Mouse (Mus musculus) liver, embryonic 15.5 days (tissue): ENCODE results near the gene Drc1. TPM values are rescaled to one million over a fixed set of nuclear protein-coding genes. Genes with fewer than 3 reads are reported as not detected.

Source experiments
- ATAC-seq: fragments of 200-750 bp; cut with Nextera tagmentation; 2 replicates; pipeline ENCODE4 v1.8.0; 2017; ENCODE audit warnings: moderate number of reproducible peaks, mild to moderate bottlenecking, moderate library complexity; ENCODE audit not compliant: insufficient read depth
- H3K27ac ChIP-seq: fragments of 300-500 bp; sonication (generic); replicated peaks from 2 replicates; pipeline ENCODE4 v1.5.1; 2015; ENCODE audit warnings: mild to moderate bottlenecking, inconsistent platforms
- H3K27me3 ChIP-seq: fragments of 300-500 bp; sonication (generic); 2 replicates; pipeline ENCODE4 v1.6.1; 2015; ENCODE audit warnings: mild to moderate bottlenecking, inconsistent platforms
- H3K36me3 ChIP-seq: fragments of 300-500 bp; sonication (generic); replicated peaks from 2 replicates; pipeline ENCODE4 v1.6.1; 2015; ENCODE audit warnings: moderate library complexity, mild to moderate bottlenecking, inconsistent platforms
- H3K4me1 ChIP-seq: fragments of 300-500 bp; sonication (generic); replicated peaks from 2 replicates; pipeline ENCODE4 v1.6.1; 2015; ENCODE audit warnings: inconsistent platforms
- H3K4me2 ChIP-seq: fragments of 300-500 bp; sonication (generic); 2 replicates; pipeline ENCODE4 v1.6.1; 2015; ENCODE audit warnings: moderate library complexity, mild to moderate bottlenecking, inconsistent platforms
- H3K4me3 ChIP-seq: fragments of 300-500 bp; sonication (generic); replicated peaks from 2 replicates; pipeline ENCODE4 v1.5.1; 2015; ENCODE audit warnings: mild to moderate bottlenecking, inconsistent platforms
- H3K9ac ChIP-seq: fragments of 300-500 bp; sonication (generic); 2 replicates; pipeline ENCODE4 v1.6.1; 2015; ENCODE audit warnings: moderate library complexity, mild to moderate bottlenecking, inconsistent platforms
- H3K9me3 ChIP-seq: fragments of 300-500 bp; sonication (generic); replicated peaks from 2 replicates; pipeline ENCODE4 v1.6.1; 2016; ENCODE audit warnings: inconsistent platforms
- WGBS: fragments of 180-500 bp; shearing (Covaris S2); methylation state at CpG from one replicate; pipeline ENCODE4 v1.1.7; 2015; ENCODE audit warnings: mixed read lengths; ENCODE audit not compliant: insufficient replicate concordance; 5-methylcytosine and 5-hydroxymethylcytosine counted together
- polyA plus RNA-seq: library from polyadenylated mRNA; unstranded; fragments of >200 nt; fragmentation: Nextera tagmentation; extraction: Ambion mirVana; gene quantifications from 2 replicates; pipeline ENCODE4 v1.2.1, GENCODE M21; 2015

Drc1 gene
- polyA plus RNA-seq, 1 experiment from 2014 or later = 1.5 TPM

- peaks cover 22% of the 10 kb centered on the region for H3K4me1 ChIP-seq
- no peak overlapping the region for H3K4me2 ChIP-seq
- H3K4me3 ChIP-seq = no peak overlapping the region
- H3K36me3 ChIP-seq = peaks cover 26% of the 10 kb centered on the region
- 78% methylated on average over 1 of the region's 1 CpGs for WGBS
- H3K9me3 ChIP-seq = no peaks in the 10 kb centered on the region
- H3K27ac ChIP-seq = no peak overlapping the region
- no peak for ATAC-seq
- no peaks in the 10 kb centered on the region for H3K27me3 ChIP-seq
- H3K9ac ChIP-seq = no peak overlapping the region
These were observed 33.5 kb upstream of the Drc1 start for GRCm38 (mm10) chr5:30247666-30248065.

GRCm38 (mm10) chr5:30255567-30256354, 25.4 kb upstream of the Drc1 start:
- no peak overlapping the region for H3K9ac ChIP-seq
- H3K4me1 ChIP-seq = peaks cover 3% of the 10 kb centered on the region; the same call in 1 of the 2 replicates
- no peaks in the 10 kb centered on the region for H3K9me3 ChIP-seq
- ATAC-seq = peak; percentile 52
- H3K36me3 ChIP-seq = peaks cover 70% of the 10 kb centered on the region
- 73% methylated on average over 12 of the region's 12 CpGs for WGBS
- no peak overlapping the region for H3K4me3 ChIP-seq
- no peak overlapping the region for H3K4me2 ChIP-seq
- H3K27ac ChIP-seq = no peak overlapping the region
- H3K27me3 ChIP-seq = no peaks in the 10 kb centered on the region

- no peak for ATAC-seq
- Histone ChIP-seq H3K4me3 (no peak overlapping the region), H3K9ac (no peak overlapping the region), H3K9me3 (no peaks in the 10 kb centered on the region), H3K27ac (no peak overlapping the region), H3K36me3 (peaks cover 69% of the 10 kb centered on the region), H3K4me1 (peaks cover 3% of the 10 kb centered on the region; the same call in 1 of the 2 replicates), H3K27me3 (no peaks in the 10 kb centered on the region), H3K4me2 (no peak overlapping the region)
- 82% methylated on average over 7 of the region's 7 CpGs for WGBS
These were observed 22.4 kb upstream of the Drc1 start for GRCm38 (mm10) chr5:30258776-30259175.

GRCm38 (mm10) chr5:30270571-30271190, 10.5 kb upstream of the Drc1 start:
- no peak overlapping the region for H3K9ac ChIP-seq
- ATAC-seq = no peak
- 72% methylated on average over 11 of the region's 11 CpGs for WGBS
- no peaks in the 10 kb centered on the region for H3K4me1 ChIP-seq
- H3K4me2 ChIP-seq = no peak overlapping the region
- no peak overlapping the region for H3K27ac ChIP-seq
- H3K4me3 ChIP-seq = no peak overlapping the region
- H3K27me3 ChIP-seq = no peaks in the 10 kb centered on the region
- no peaks in the 10 kb centered on the region for H3K9me3 ChIP-seq
- H3K36me3 ChIP-seq = peaks cover 35% of the 10 kb centered on the region

- Histone ChIP-seq H3K9ac (no peak overlapping the region), H3K4me3 (no peak overlapping the region), H3K27me3 (no peaks in the 10 kb centered on the region), H3K36me3 (peaks cover 24% of the 10 kb centered on the region), H3K4me1 (no peaks in the 10 kb centered on the region), H3K27ac (no peak overlapping the region), H3K4me2 (no peak overlapping the region), H3K9me3 (no peaks in the 10 kb centered on the region)
- WGBS = 74% methylated on average over 11 of the region's 11 CpGs
- ATAC-seq = no peak
These were observed 9.4 kb upstream of the Drc1 start for GRCm38 (mm10) chr5:30271599-30272281.

GRCm38 (mm10) chr5:30276361-30276760, 4.8 kb upstream of the Drc1 start:
- H3K4me1 ChIP-seq = no peaks in the 10 kb centered on the region
- H3K9me3 ChIP-seq = no peaks in the 10 kb centered on the region
- 0 out of 2 replicates have a peak, but pooled peaks cover 4% of the 10 kb centered on the region for H3K36me3 ChIP-seq
- no peak overlapping the region for H3K4me2 ChIP-seq
- ATAC-seq = no peak
- peaks cover 24% of the 10 kb centered on the region for H3K27me3 ChIP-seq
- H3K9ac ChIP-seq = no peak overlapping the region
- no peak overlapping the region for H3K27ac ChIP-seq
- 72% methylated on average over 2 of the region's 2 CpGs for WGBS
- no peak overlapping the region for H3K4me3 ChIP-seq

- no peak for ATAC-seq
- Histone ChIP-seq H3K4me2 (no peak overlapping the region), H3K27me3 (peaks cover 39% of the 10 kb centered on the region), H3K36me3 (no peaks in the 10 kb centered on the region), H3K4me3 (no peak overlapping the region), H3K27ac (no peak overlapping the region), H3K9ac (no peak overlapping the region), H3K9me3 (no peaks in the 10 kb centered on the region), H3K4me1 (no peaks in the 10 kb centered on the region)
- 53% methylated on average over 3 of the region's 3 CpGs for WGBS
These were observed 2.2 kb upstream of the Drc1 start for GRCm38 (mm10) chr5:30278952-30279351.

- no peaks in the 10 kb centered on the region for H3K4me1 ChIP-seq
- no peaks in the 10 kb centered on the region for H3K36me3 ChIP-seq
- 66% methylated on average over 4 of the region's 4 CpGs for WGBS
- H3K9ac ChIP-seq = no peak overlapping the region
- no peak overlapping the region for H3K27ac ChIP-seq
- H3K9me3 ChIP-seq = no peaks in the 10 kb centered on the region
- no peak overlapping the region for H3K4me3 ChIP-seq
- H3K27me3 ChIP-seq = peaks cover 39% of the 10 kb centered on the region
- H3K4me2 ChIP-seq = no peak overlapping the region
- ATAC-seq = no peak
These were observed 1.7 kb upstream of the Drc1 start for GRCm38 (mm10) chr5:30279446-30279845.

GRCm38 (mm10) chr5:30280864-30281263, 324 bp upstream of the Drc1 start:
- Histone ChIP-seq H3K27me3 (peaks cover 39% of the 10 kb centered on the region), H3K4me2 (peak overlapping the region; percentile 48), H3K36me3 (no peaks in the 10 kb centered on the region), H3K4me3 (0 out of 2 replicates have a peak overlapping the region, but pooled peaks have one; percentile 24), H3K9ac (no peak overlapping the region), H3K9me3 (no peaks in the 10 kb centered on the region), H3K4me1 (no peaks in the 10 kb centered on the region), H3K27ac (no peak overlapping the region)
- ATAC-seq = no peak
- 32% methylated on average over 9 of the region's 9 CpGs for WGBS

GRCm38 (mm10) chr5:30285944-30286799, 5.0 kb downstream of the Drc1 start:
- H3K4me2 ChIP-seq = peak overlapping the region; percentile 55; the same call in 1 of the 2 replicates
- peaks cover 17% of the 10 kb centered on the region for H3K27me3 ChIP-seq
- H3K4me3 ChIP-seq = no peak overlapping the region
- H3K4me1 ChIP-seq = peaks cover 21% of the 10 kb centered on the region
- ATAC-seq = peak; percentile 45; the same call in 1 of the 2 replicates
- peak overlapping the region; percentile 75 for H3K27ac ChIP-seq
- 56% methylated on average over 10 of the region's 10 CpGs for WGBS
- no peak overlapping the region for H3K9ac ChIP-seq
- H3K36me3 ChIP-seq = no peaks in the 10 kb centered on the region
- no peaks in the 10 kb centered on the region for H3K9me3 ChIP-seq
